Mouse (Mus musculus) spleen, adult 2 months (tissue): Measurements from ENCODE around the gene Mrps23.

Experiments
- CTCF ChIP-seq: fragments of 200-500 bp; IDR thresholded peaks from 2 replicates; pipeline ENCODE4 v1.5.1; 2011; ENCODE audit warnings: mild to moderate bottlenecking, inconsistent platforms; ENCODE audit not compliant: insufficient read depth, insufficient read length, insufficient replicate concordance; ENCODE audit errors: extremely low read depth
- POLR2A ChIP-seq: fragments of 200-500 bp; IDR thresholded peaks from 2 replicates; pipeline ENCODE4 v1.6.1; 2011; ENCODE audit warnings: low read depth, low read length, inconsistent platforms

- TF ChIP-seq CTCF (no peak), POLR2A (no peak)
These were observed 45.3 kb upstream of the Mrps23 start for GRCm38 (mm10) chr11:88158842-88159246.
